In genomic region chr3:28190243-28190642, GRCm38 (mm10) we compare ENCODE assay signal across 28 mouse cellular contexts.
DNase-seq lines count a peak whose midpoint lies in the region; ATAC-seq lines count a peak whose summit lies in the region.
"Had no signal": no experiment of that assay in that cellular context is flagged by ENCODE, and none has a peak within 500 bp of the region (broad histone marks: within the 10 kb centered on the region; RNA-seq: fewer than 3 reads in every experiment).

No protein-coding gene starts in this region.

- H3K4me1 ChIP-seq in heart, embryonic 11.5 days (ENCODE audit: control insufficient read depth, insufficient read depth, low read length) = no peaks in the 10 kb centered on the region
- H3K4me1 ChIP-seq in heart, embryonic 15.5 days (replicated peaks) = peaks cover 13% of the 10 kb centered on the region
- H3K4me1 ChIP-seq: intestine, embryonic 15.5 days; liver, embryonic 12.5 days; midbrain, embryonic 15.5 days; neural tube, embryonic 15.5 days had no signal

- H3K4me2 ChIP-seq in heart, embryonic 11.5 days = no peak overlapping the region
- H3K4me2 ChIP-seq in heart, embryonic 15.5 days = no peak overlapping the region
- H3K4me2 ChIP-seq: intestine, embryonic 15.5 days; liver, embryonic 12.5 days; midbrain, embryonic 15.5 days; neural tube, embryonic 15.5 days had no signal

- intact Hi-C loops in heart, postnatal 10 days (cut with DNase I) = no loop called here

- no peaks in the 10 kb centered on the region for H3K27me3 ChIP-seq in heart, embryonic 11.5 days (ENCODE audit: control insufficient read depth, insufficient read depth, low read length)
- no peaks in the 10 kb centered on the region for H3K27me3 ChIP-seq in heart, embryonic 15.5 days
- H3K27me3 ChIP-seq: intestine, embryonic 15.5 days; liver, embryonic 12.5 days; midbrain, embryonic 15.5 days; neural tube, embryonic 15.5 days had no signal

- H3K9ac ChIP-seq in heart, embryonic 11.5 days (ENCODE audit: low read depth, low read length) = no peak overlapping the region
- H3K9ac ChIP-seq in heart, embryonic 15.5 days = no peak overlapping the region
- H3K9ac ChIP-seq: intestine, embryonic 15.5 days; liver, embryonic 12.5 days; liver, postnatal 0 days; midbrain, embryonic 15.5 days; neural tube, embryonic 15.5 days had no signal

- DNase-seq in heart, adult 11 months = peak; percentile 94
- peak; percentile 11 for DNase-seq in lung, postnatal 36 days
- DNase-seq in lung, adult 18-20 months = no peak
- DNase-seq in heart, postnatal 10 days = peak; percentile 42 to 57
- no peak for DNase-seq in ovary, postnatal 36 days (ENCODE audit: low spot score)
- DNase-seq in spleen, adult 12 weeks (ENCODE audit: low spot score) = no peak
- DNase-seq: adrenal gland, postnatal 25 days; B cell, adult 2 months; cerebellum, adult 11-12 months; kidney, adult 2 months; kidney, postnatal 36 days; left cerebral cortex, postnatal 4 days; liver, postnatal 0 days; right cerebral cortex, postnatal 4 days; thymus, postnatal 14 days had no signal

- no peak overlapping the region for H3K27ac ChIP-seq in heart, embryonic 11.5 days (ENCODE audit: low read depth, low read length)
- H3K27ac ChIP-seq in heart, embryonic 15.5 days = no peak overlapping the region
- H3K27ac ChIP-seq: hindbrain, embryonic 10.5 days; hindbrain, postnatal 0 days; intestine, embryonic 15.5 days; layer of hippocampus, adult 2 months; liver, embryonic 12.5 days; macrophage; midbrain, embryonic 15.5 days; neural tube, embryonic 15.5 days had no signal

- no peak overlapping the region for H3K4me3 ChIP-seq in heart, embryonic 11.5 days (ENCODE audit: low read depth, low read length)
- H3K4me3 ChIP-seq in heart, embryonic 15.5 days = no peak overlapping the region
- H3K4me3 ChIP-seq: erythroblast, embryonic 14.5 days; hindbrain, embryonic 10.5 days; intestine, embryonic 15.5 days; layer of hippocampus, adult 2 months; liver, embryonic 12.5 days; midbrain, embryonic 15.5 days; neural tube, embryonic 15.5 days had no signal

- no peaks in the 10 kb centered on the region for H3K9me3 ChIP-seq in heart, embryonic 11.5 days (replicated peaks; ENCODE audit: control insufficient read depth, low read length)
- H3K9me3 ChIP-seq in heart, embryonic 15.5 days (replicated peaks) = no peaks in the 10 kb centered on the region
- H3K9me3 ChIP-seq: hindbrain, embryonic 10.5 days; intestine, embryonic 15.5 days; liver, embryonic 12.5 days; midbrain, embryonic 15.5 days; neural tube, embryonic 15.5 days had no signal

- WGBS in heart, embryonic 11.5 days (ENCODE audit: insufficient replicate concordance) = 49% methylated on average over 6 of the region's 6 CpGs
- WGBS in heart, embryonic 15.5 days = 45% methylated on average over 6 of the region's 6 CpGs

- ATAC-seq in heart, embryonic 11.5 days (replicated peaks; ENCODE audit: insufficient number of reproducible peaks, low FRiP score, low TSS enrichment) = no peak
- ATAC-seq in heart, embryonic 15.5 days (replicated peaks; ENCODE audit: insufficient number of reproducible peaks, insufficient read depth, low FRiP score, low read depth) = peak; percentile 64; the same call in 1 of the 2 replicates
- ATAC-seq: forebrain, embryonic 16.5 days; hindbrain, postnatal 0 days; intestine, embryonic 15.5 days; liver, embryonic 12.5 days; liver, postnatal 0 days; lung, postnatal 0 days; midbrain, embryonic 15.5 days had no signal

- H3K36me3 ChIP-seq in heart, embryonic 11.5 days (ENCODE audit: control insufficient read depth, insufficient read depth, low read length) = no peaks in the 10 kb centered on the region
- no peaks in the 10 kb centered on the region for H3K36me3 ChIP-seq in heart, embryonic 15.5 days
- H3K36me3 ChIP-seq: hindbrain, embryonic 10.5 days; intestine, embryonic 15.5 days; liver, embryonic 12.5 days; midbrain, embryonic 15.5 days; neural tube, embryonic 15.5 days had no signal

Comparison
In these comparisons a context has a peak if more than half of its experiments do, and no peak if none do; other contexts are left out.
1. DNase-seq: peak in heart, adult 11 months (single experiment), lung, postnatal 36 days (single experiment) and heart, postnatal 10 days (2 of 2); none in lung, adult 18-20 months (0 of 2), ovary, postnatal 36 days (single experiment) and spleen, adult 12 weeks (single experiment).